Mouse (Mus musculus): Measurements from ENCODE around the gene Gas7.

DNA sequence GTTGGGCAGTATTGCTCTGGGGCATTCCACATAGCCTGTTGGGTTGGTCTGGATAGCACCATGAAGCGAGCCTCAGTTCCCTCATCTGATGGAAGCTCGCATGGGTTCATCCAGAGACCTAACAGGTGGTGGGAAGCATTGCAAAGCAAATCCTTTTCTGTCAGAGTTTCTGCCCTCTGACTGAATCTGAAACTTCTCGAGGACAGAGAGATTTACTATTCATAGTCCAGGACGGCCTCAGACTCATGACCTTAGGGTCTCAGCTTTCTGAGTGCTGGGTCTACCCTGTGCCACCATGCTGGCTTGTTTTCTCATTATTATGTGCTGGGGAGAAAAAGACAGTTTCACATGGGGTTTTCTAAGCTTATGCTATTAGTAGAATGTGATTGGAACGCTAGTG, 122.2 kb downstream of the Gas7 start:
- TF ChIP-seq CTCF (conservative IDR thresholded peaks at IDR 0.05; ENCODE audit: insufficient read depth, insufficient read length, low read depth, low read length) (no peak), POLR2A (IDR thresholded peaks at IDR 0.05; ENCODE audit: low read depth, low read length) (no peak)
